Mouse (Mus musculus): ENCODE results near the gene Taar7b. TPM values are rescaled to one million over a fixed set of nuclear protein-coding genes. Genes with fewer than 3 reads are reported as not detected.

Gene Taar7b
- total RNA-seq, 2 experiments from 2014 or later = not detected

GRCm38 (mm10) chr10:24040120-24040869, 40.6 kb downstream of the Taar7b start:
- DNase-seq (ENCODE audit: low spot score in 2 of 2) = no peak

GRCm38 (mm10) chr10:24049210-24049609, 49.5 kb downstream of the Taar7b start, which contains the start of gene Taar7f:
Gene Taar7f, plus strand, starts transcription at chr10:24049510.
- intact Hi-C loops (cut with DNase I) = no loop called here
- no peak for DNase-seq (ENCODE audit: low spot score in 2 of 2)

More at GRCm38 (mm10) chr10:24040120-24040869, 40.6 kb downstream of the Taar7b start:
- intact Hi-C loops (cut with DNase I) = no loop called here

Other genes with a start within 250 kb of the Taar7b start
- gene Rps12, start 212.7 kb upstream of the Taar7b start, total RNA-seq (2021) = 100 to 1,000 TPM; 152 to 199 TPM
- gene Slc18b1, start 203.0 kb upstream of the Taar7b start, total RNA-seq (2021) = 10 to 100 TPM; 17.3 to 25.0 TPM
- gene Vnn3, start 148.5 kb upstream of the Taar7b start, total RNA-seq (2021) = under 1 TPM in 1 of 2 experiments, not detected in 1; 0.29 TPM
- gene Vnn1, start 105.3 kb upstream of the Taar7b start, total RNA-seq (2021) = under 1 TPM in 1 of 2 experiments, not detected in 1; 0.22 TPM
- gene Taar1, start 79.6 kb upstream of the Taar7b start, total RNA-seq (2021) = not detected
- not detected for gene Taar2, start 61.4 kb upstream of the Taar7b start, total RNA-seq (2021)
- not detected for gene Taar3, start 50.4 kb upstream of the Taar7b start, total RNA-seq (2021)
- not detected for gene Taar4, start 39.4 kb upstream of the Taar7b start, total RNA-seq (2021)
- not detected for gene Taar5, start 29.2 kb upstream of the Taar7b start, total RNA-seq (2021)
- gene Taar6, start 14.3 kb upstream of the Taar7b start, total RNA-seq (2021) = not detected
- gene Taar7a, start 6.5 kb upstream of the Taar7b start, total RNA-seq (2021) = not detected
- not detected for gene Taar7d, start 27.3 kb downstream of the Taar7b start, total RNA-seq (2021)
- not detected for gene Taar7e, start 37.7 kb downstream of the Taar7b start, total RNA-seq (2021)
- gene Taar7f, start 49.6 kb downstream of the Taar7b start, total RNA-seq (2021) = not detected
- gene Taar8a, start 76.6 kb downstream of the Taar7b start, total RNA-seq (2021) = not detected
- not detected for gene Taar8b, start 92.4 kb downstream of the Taar7b start, total RNA-seq (2021)
- gene Taar8c, start 102.0 kb downstream of the Taar7b start, total RNA-seq (2021) = not detected
- gene Taar9, start 109.6 kb downstream of the Taar7b start, total RNA-seq (2021) = not detected
- 100 to 1,000 TPM; 136 to 139 TPM for gene Stx7, start 149.4 kb downstream of the Taar7b start, total RNA-seq (2021)
- 1 to 10 TPM; 6.2 to 7.0 TPM for gene Moxd1, start 223.6 kb downstream of the Taar7b start, total RNA-seq (2021)